Mouse (Mus musculus) skeletal muscle tissue, adult 2 months (tissue): ENCODE results near the gene Plcl1.

Experiments
- DNase-seq: peaks from one replicate; pipeline ENCODE4 v3.0.0-alpha.2; 2012; ENCODE audit warnings: low read depth, low spot score

Gene Plcl1

GRCm38 (mm10) chr1:55792817-55793216 is 387.1 kb downstream of the Plcl1 start:
- DNase-seq = no peak
